Mouse (Mus musculus) brain, embryonic 18.5 days (tissue): ENCODE results near the gene Pla2g2c.

Source experiments
- DNase-seq: peaks from one replicate; pipeline ENCODE4 v3.0.0-alpha.2; 2012; ENCODE audit warnings: low read depth, low spot score

Gene Pla2g2c

DNA sequence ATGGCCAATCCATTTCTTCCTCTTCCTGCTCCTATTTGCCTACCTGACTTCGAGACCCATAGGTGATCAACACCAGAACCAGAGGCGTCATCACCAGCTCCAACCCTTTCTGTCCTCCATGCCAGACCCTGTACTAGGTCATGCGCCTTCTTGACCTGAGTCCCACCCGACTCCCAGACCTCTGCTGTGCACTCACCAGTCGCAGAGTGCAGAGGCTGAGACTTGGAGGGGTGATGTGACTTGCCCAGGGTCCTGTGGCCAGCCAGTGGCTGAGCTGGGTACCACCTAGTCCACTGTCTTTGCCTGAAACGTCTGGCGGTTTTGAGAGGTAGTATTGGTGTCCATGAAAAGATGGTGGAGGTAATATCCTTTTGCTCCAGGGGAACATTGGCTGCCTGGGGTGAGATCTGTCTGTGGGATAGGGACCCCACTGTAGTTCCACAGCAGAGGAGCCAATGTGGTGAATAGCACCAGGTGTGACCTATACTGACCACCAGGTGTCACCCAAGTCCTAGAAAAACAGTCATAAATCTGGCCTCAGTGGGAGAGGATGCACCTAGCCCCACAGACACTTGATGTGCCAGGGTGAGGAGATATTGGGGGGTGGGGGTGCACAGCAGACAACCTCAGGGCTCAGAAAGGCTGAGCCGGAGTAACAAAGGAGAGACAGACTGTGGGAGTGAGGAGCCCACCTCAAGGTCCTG is 23.9 kb downstream of the Pla2g2c start:
- DNase-seq = no peak

DNA sequence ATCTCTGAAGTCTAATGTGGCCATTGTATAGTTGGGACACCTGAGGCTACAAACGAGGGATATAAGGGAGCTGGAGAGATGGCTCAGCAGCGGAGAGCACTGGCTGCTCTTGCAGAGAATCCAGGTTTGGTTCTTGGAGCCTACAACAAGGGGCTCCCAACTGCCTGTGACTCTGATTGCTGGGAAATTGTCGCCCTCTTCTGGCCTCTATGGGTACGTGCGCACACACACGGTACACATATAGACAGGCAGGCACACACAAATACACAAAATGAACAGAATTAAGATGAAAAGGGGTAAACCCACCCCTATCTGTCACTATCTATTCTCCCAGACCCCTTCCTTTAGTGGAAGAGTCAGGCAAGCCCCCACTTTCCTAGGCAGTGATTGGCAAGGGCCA is 28.0 kb downstream of the Pla2g2c start:
- no peak for DNase-seq

DNA sequence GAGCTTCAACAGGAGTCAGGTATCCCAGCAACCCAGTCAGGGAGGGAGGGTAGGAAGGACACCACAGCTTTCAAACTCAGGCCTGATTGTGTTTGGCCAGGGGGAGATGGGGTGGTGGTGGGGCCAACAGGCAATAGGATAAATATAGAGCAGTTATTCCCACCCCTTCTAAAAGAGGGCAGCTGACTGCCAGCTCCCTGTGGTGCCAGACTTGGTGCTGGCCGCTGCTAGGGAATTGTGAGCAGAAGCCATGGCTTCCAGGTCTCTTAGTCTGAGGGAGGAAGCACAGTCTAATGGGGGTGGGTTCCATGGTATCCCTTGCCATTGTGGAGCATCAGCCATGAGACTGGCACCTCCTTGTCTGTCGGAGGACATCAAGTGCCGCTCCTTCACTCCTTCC is 29.0 kb downstream of the Pla2g2c start:
- no peak for DNase-seq

DNA sequence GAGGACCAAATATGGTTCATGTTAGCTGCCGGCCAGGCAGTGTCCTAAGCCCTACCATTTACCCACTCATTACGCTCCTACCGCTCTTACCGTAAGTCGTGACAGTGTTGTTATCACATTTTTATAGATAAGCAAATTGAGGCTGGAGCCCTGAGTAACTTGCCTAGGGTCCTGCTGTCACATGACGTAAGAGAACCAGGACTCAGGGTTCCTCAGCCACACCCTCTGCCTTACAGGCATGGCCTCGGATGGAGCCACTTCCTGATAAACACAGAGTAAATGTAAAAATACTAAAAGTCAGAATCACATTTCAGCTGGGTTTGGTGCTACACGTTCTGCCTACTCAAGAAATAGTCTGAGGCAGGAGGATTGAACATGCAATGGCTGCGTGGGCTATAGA is 29.8 kb downstream of the Pla2g2c start:
- DNase-seq = no peak

DNA sequence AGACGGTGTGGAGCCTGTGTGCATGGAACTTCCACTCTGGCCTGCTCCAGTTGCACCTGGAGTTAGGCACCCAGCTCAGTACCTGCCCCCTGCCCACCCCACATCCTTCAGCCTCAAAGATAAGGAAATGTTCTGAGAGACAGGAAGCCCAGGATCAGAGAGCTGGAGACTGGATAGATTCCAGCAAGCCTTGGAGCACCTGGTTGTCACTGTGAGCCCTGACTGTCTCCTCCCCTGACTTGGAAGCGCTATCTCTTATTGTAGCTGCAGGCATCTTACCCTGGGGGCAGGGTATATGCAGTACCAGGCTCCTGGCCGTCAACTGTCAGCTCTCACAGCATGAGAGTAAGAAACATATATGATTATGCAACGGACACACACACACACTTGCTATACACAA is 30.8 kb downstream of the Pla2g2c start:
- no peak for DNase-seq

DNA sequence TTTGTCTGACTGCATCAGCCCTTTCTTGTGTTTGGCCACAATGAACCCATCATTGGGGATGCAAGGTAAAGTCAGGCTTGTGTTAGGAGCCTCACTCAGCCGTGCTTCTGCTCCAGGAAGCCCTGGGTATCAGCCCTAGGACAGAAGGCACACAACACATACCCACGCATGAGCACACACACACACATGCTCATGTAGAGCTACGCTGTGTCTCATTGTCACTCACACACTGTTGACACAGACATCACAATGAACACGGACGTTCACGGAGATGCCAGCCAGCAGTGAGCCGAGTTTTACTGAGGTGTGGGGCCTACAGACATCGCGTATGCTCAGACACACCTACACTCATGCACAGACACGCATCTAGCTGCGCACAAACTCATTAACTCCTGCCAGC is 31.4 kb downstream of the Pla2g2c start:
- no peak for DNase-seq

DNA sequence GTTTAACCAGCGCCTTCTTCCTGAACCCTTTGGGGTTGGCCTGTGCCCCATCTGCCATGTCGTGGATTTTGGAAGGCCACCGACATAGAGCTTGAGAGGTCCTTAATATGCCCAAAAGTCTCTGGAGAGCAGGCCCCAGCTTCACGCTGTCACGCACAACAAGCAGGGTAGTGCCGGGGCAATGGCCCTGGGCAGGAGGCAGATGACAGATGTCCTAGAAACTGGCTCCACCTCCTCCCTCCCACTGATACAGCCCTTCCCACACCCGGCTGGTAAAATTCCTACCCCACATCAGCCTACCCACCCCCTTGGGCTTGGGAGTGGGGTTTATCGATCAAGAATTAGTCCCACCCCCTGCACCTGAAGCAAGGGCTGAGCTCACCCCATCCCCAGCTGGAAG is 32.8 kb downstream of the Pla2g2c start, which contains the start of gene Pla2g2f:
Pla2g2f (minus strand) TSS at position 211 of the 400 bp plus-strand sequence.
- no peak for DNase-seq

DNA sequence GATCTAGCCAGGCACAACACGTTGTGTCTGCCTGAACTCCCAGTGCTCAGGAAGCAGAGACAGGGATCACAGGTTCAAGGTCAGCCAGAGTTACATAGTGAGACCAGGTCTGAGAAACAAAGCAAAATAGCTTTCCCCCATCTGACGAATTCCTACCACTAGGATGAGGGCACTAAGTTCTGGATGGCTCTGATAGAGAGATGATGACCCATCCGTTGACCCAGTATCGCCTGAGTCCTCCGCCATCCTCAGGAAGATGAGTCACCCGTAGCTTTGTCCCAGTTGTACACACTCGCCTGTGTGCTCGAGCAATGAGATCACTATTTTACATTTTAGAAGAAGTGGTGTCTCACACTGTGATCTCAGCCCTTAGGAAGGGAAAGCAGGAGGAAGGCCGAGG is 37.7 kb downstream of the Pla2g2c start:
- DNase-seq = no peak

DNA sequence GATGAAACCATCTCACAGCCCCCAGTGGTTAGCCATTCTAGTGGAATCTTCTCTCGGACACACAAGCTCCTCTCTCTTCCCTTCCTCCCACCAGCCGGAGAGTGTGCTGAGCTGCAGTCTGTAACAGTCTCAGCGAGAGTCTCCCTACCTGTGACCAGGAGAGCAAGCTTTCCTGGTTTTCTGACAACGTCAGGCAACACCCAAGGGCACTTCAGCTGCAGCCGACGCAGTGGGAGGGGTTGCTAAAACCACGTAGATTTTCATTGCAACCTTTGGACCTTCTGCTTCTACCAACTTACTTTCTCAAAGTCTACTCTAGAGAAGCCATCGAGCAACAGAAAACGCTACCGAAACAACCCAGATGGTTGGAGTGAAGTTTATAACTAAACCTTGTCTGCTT is 47.4 kb downstream of the Pla2g2c start:
- DNase-seq = no peak

DNA sequence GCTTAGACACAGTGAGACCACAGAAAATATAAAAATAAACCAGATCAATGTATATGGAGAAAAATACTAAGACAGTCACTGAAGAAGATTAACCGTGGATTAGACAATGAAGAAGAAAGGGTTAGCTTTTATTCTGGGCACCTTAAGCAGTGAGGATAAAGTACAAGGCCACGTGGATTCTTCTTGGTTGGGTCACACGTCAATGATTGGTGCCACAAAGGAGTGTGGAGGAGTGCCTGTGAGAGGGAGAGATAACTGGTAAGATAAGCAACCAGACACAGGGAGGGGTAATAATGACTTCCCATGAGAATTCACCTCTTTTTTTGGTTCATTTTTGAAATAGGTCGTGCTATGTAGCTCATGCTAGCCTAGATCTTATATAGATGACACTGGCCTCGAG is 47.8 kb downstream of the Pla2g2c start:
- DNase-seq = no peak

DNA sequence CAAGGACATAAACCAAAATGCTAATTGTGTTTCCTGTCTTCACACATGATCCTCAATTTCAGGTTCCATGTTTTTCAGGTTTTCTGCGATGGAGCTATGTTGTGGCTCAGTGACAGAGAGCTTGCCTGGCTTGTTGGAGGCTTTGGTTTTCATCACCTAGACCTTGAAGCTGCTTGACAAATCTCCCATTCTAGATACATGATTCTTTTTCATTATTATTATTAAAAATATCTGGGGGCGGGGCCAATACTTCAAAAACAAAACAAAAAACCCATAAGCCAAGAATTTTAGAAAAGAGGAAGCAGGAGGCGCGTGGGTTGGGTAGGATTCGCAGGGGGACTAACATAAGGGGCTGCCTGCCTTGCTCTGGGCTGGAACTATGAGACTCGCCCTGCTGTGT is 50.8 kb downstream of the Pla2g2c start, which contains the start of gene Pla2g2d:
Pla2g2d (plus strand) TSS at position 301 of the 400 bp plus-strand sequence.
- no peak for DNase-seq

DNA sequence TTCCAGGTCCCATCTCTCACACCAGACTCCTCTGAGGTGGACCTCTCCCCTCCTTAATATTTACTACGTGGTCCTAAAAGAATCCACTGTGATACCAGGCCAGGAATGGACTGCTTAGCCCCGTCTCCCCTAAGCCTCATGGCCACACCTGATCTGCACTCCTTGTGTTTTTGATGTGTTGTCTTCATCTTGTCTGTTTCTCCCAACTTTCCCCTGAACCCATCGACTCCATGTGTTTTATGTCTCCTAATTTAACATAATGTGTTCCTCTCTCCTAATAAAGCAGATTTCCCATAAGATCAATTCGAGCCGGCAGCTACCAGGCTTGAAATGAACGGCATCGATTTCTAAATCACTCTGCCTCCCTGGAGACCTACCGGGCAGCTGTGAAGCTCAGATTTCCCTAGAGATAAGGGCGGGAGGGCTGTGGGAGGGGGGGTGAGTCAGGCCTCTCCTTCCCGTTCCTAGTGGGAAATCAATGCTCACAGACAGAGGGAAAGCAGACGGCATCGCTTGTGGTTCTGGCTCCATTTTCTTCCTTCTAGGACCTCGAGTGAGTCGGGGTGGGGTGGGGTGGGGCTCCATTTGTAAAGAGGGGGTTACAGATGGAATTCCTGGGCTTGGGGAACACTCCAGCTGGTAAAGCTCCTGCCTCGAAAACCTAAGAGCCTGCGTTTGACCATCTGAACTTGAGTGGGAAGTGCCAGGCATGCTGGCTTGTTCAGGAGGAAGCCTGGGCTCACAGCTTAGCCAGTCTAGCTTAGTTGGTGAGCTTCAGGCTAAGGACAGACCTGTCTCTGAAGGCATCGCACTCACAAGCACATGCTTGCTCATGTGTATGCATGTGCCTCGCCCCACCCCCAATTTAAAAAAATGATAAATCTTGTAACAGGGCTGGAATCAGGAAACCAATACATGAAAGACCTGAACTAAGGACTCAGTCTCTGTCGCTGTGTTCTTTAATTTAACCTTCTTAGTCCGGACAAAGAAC is 53.1 kb downstream of the Pla2g2c start:
- DNase-seq = no peak

DNA sequence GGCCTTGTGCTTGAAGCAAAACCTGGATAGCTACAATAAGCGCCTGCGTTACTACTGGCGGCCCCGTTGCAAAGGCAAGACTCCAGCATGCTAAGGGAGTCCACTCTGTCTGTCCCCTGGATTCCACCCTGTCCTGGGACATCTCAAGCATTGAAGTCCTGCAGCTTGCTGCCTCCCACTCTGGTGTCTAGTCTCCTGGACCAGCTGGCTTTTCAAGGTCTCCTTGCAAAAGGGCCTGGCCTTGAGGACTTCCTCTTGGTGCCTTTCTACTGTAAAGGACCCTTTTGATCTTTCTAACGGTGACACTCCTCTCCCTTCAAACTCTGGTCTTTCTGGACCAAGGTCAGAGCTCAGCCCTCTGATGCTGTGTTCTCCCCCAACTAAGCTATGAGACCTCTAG is 55.7 kb downstream of the Pla2g2c start:
- no peak for DNase-seq

DNA sequence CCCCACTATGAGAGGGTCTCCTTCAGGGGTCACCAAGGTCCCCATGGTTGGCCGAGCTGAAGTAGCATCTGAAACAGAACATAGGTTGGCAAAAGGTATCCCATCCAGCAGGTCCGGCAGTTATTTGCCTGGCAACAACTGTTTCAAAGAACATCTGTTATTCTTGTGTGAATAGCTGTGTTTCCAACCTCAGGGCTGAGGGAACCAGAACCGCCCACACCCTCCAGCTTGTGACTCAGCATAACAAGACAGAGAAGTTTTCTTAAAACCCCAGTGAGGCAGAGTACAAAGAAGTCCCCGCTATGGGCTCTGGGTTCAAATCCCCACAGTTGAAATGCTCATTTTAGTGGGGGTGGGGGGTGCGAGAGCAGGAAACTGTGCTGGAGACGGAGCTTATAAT is 57.5 kb downstream of the Pla2g2c start:
- no peak for DNase-seq

DNA sequence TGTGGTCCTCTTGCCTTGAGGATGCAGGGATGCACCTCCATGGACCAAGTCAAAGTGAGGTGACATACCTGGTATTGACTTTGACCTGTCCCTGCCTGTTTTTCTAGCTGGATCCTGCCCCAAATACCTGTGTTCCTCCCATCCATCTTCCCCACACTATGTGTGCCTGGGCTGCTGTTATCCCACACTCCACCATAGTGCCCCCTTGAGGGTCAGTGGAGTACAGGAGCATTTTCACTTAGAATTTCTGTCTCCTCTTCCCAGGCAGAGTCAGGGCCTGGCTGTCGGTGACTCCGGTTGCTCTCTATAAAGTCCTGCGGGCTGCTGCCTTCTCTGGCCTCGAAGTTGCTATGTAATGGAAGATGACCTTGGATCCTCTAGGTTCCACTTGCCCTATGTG is 61.1 kb downstream of the Pla2g2c start:
- no peak for DNase-seq

DNA sequence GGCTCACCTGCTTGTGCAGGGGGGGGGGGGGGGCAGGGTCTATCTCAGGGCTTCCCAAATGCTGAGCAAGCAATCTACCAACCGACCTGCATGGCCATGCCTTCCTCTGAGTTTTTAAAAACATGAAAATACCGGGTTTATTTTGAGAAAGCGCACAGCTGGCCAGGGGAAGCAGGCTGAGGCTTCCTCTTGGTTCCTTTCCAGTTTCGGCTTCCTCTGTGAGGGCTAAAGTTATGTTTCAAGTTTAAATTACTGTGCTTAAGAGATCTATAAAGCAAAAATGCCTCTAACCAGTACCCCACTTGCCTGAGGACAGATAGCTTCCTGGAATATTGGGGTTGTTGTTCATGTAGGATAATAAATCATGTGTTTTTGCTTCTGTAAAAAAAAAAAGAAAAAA is 61.5 kb downstream of the Pla2g2c start:
- DNase-seq = no peak

DNA sequence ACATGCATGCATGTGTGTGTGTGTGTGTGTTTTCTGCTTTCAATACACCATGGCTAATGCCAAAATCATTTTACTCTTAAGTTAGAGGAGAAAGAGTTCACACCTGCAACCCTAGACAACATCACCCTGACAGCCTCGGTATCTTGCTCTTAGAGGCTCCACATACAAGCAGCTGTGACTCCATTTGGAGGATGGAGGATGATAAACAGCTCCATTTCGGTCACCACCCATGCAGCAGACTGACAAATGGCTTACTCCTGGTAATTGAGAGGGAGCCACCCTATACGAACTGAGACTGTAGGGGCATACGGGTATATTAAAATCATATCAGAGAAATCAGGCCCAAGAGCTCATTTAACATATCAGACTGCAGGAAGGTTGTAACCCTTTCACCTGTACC is 63.8 kb downstream of the Pla2g2c start:
- no peak for DNase-seq

DNA sequence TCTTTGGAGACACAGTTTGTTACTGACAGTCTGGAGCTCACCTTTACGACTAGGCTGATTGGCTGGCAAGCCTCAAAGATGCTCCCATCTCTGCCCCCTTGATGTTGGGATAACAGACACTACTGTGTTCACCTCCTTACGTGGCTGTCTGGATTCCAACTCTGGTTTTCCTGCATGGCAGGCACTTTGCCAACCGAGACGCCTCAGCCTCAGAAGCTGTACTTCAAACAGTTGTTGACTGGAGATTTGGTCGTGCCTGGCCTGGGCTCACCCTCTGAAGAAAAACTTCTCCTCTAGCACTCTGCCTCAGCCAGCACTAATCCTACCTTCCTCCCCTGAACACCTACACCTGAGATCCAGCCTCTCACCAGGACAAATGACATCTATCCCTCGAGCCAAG is 66.9 kb downstream of the Pla2g2c start:
- DNase-seq = no peak

DNA sequence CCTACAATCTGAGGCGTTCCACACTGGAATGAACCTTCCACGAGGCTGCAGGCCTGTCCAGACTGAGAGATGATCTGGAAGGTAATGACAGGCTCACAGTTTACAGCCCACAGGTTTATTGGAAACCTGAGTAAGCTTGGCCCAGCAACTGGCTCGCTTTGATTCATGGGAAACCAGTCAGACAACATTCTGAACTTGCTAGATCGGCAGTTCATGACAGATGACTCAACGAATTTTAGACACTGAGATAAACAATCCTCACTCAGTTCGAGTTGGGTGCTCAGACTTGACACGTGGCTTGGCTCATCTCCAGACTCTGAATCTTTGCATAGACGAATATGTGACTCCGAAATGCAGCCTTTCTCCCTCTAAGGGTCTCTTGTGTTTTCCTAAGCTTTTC is 68.0 kb downstream of the Pla2g2c start:
- DNase-seq = no peak

DNA sequence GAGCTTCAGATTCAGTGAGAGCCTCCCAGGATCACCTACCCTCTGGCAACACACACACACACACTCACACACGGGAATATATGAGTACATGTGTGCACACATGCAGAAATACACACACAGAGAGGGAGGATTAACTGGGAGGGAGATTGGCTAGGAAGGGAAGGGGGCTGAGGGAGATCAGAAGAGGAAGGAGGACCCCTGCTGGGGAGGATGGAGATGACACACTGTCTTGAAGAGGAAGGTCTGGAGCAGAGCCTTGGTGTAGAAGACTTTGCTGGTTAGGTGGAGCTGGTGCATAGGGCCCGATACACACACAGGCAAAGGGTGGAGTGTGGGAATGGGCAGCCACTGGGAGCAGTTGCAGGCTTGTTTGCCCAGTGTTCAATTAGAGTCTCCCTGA is 68.7 kb downstream of the Pla2g2c start:
- DNase-seq = no peak

DNA sequence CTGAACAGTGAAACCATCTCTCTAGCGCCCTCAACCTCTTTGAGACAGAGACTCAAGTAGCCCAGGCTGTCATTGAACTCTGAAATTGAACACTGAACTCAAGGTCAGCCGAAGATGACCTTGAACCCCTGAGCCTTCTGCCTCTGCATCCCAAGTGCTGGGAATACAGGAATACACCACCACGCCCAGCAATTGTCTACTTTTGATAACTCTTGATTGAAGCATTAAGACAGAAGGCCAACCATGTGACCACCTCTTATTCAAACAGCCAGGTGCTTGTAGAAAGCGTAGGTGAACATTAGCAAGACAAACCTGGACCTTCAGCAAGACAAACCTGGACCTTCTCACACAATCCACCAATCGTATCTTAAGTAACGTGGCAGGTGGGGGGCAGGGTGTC is 69.8 kb downstream of the Pla2g2c start:
- DNase-seq = no peak
